Mouse (Mus musculus): ENCODE results near the gene Hivep3. TPM values are rescaled to one million over a fixed set of nuclear protein-coding genes. Genes with fewer than 3 reads are reported as not detected.

Gene Hivep3
- polyA plus RNA-seq, 1 experiment from 2014 or later: 5.7 TPM

DNA sequence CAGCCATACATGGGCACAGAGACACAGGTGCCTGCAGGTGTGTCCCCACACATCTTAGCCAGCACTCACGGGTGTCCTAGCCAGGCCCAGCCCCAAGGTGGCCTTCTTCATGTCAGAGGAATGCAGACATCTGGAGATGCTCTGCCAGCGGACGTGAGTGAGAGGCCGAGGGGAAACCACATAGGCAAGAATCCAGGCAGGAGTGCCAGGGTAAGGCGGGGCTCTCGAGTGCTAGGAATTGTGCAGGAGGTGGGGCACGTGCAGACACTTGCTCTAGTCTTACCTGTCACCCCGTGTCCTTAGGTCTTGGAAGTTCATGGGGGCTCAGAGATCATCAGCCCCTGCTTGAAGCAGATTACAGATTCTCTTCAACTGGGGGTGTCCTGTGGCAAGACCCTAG, 412.3 kb downstream of the Hivep3 start:
- no peaks in the 10 kb centered on the region for H3K27me3 ChIP-seq (ENCODE audit: control insufficient read depth, insufficient read depth, low read length)
- 71% methylated on average over 8 of the region's 8 CpGs for WGBS

DNA sequence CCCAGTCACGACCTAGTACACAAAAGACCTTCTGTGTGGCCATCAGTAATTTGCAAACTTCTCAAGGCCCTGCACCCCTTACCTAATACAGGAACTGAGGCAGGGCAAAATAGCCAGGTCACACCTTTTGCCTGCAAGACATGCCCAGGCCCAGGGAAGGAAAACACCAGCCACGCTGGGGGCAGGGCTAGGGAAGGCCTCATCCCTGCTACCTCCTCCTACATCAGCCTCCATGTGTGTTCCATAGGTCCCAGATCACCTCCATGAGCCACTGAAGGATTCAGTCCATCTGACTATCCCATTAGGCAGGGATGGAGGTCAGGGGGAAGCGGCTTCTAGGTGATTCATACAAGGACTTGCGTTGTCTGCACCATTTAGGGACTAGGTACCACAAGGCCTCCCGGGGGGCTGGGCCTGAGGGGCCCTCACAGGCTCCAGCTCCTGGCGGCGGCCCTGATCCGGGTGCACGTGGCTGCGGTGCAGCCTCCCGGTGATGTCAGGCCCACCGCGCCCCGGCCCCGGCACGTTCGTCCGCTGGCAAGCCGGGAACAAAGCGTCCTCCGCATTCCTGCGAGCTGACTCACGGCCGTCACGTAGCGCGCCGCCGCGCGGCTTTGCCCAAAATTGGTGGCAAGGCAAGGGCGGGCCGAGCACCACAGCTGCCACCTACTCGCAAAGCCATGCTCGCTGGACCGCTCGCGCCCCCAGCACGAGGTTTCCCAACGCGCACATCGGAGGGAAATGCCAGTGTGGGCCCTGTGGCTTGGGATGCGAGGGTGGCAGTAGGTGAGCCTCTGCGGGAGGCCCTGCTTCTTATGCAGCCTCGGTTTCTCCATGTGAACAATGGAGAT, 414.9 kb downstream of the Hivep3 start:
- H3K27ac ChIP-seq (ENCODE audit: low read depth, low read length): no peak overlapping the region
- H3K4me1 ChIP-seq (ENCODE audit: control insufficient read depth, insufficient read depth, low read length): no peaks in the 10 kb centered on the region
- no peaks in the 10 kb centered on the region for H3K27me3 ChIP-seq (ENCODE audit: control insufficient read depth, insufficient read depth, low read length)
- 7% methylated on average over 45 of the region's 45 CpGs for WGBS
- no peaks in the 10 kb centered on the region for H3K9me3 ChIP-seq (ENCODE audit: control insufficient read depth, low read length)
- H3K9ac ChIP-seq (ENCODE audit: low read length): peak overlapping the region; percentile 55
- H3K4me3 ChIP-seq (ENCODE audit: low read depth, low read length): peak overlapping the region; percentile 20
- peak; percentile 84 for DNase-seq (ENCODE audit: low spot score)
- peak; percentile 76 for ATAC-seq (ENCODE audit: insufficient read depth, low FRiP score, low TSS enrichment)
- peak overlapping the region; percentile 48 for H3K4me2 ChIP-seq (ENCODE audit: low read depth)
- H3K36me3 ChIP-seq (ENCODE audit: control insufficient read depth, insufficient read depth, low read length): no peaks in the 10 kb centered on the region

More for the DNA sequence above, 412.3 kb downstream of the Hivep3 start:
- Histone ChIP-seq H3K36me3 (ENCODE audit: control insufficient read depth, insufficient read depth, low read length) (no peaks in the 10 kb centered on the region), H3K27ac (ENCODE audit: low read depth, low read length) (no peak overlapping the region), H3K9ac (ENCODE audit: low read length) (no peak overlapping the region), H3K4me3 (ENCODE audit: low read depth, low read length) (no peak overlapping the region), H3K9me3 (ENCODE audit: control insufficient read depth, low read length) (no peaks in the 10 kb centered on the region), H3K4me1 (ENCODE audit: control insufficient read depth, insufficient read depth, low read length) (no peaks in the 10 kb centered on the region), H3K4me2 (ENCODE audit: low read depth) (no peak overlapping the region)
- ATAC-seq (ENCODE audit: insufficient read depth, low FRiP score, low TSS enrichment) (no peak), DNase-seq (ENCODE audit: low spot score) (no peak)

GRCm38 (mm10) chr4:120149142-120149524, 415.5 kb downstream of the Hivep3 start:
- H3K27ac ChIP-seq (ENCODE audit: low read depth, low read length): no peak overlapping the region
- H3K4me3 ChIP-seq (ENCODE audit: low read depth, low read length): peak overlapping the region; percentile 20
- no peaks in the 10 kb centered on the region for H3K27me3 ChIP-seq (ENCODE audit: control insufficient read depth, insufficient read depth, low read length)
- DNase-seq (ENCODE audit: low spot score) (peak; percentile 54), ATAC-seq (ENCODE audit: insufficient read depth, low FRiP score, low TSS enrichment) (peak; percentile 32; the same call in 1 of the 2 replicates)
- WGBS: 28% methylated on average over 3 of the region's 3 CpGs
- H3K9me3 ChIP-seq (ENCODE audit: control insufficient read depth, low read length): no peaks in the 10 kb centered on the region
- peak overlapping the region; percentile 48 for H3K4me2 ChIP-seq (ENCODE audit: low read depth)
- H3K4me1 ChIP-seq (ENCODE audit: control insufficient read depth, insufficient read depth, low read length): no peaks in the 10 kb centered on the region
- peak overlapping the region; percentile 55 for H3K9ac ChIP-seq (ENCODE audit: low read length)
- no peaks in the 10 kb centered on the region for H3K36me3 ChIP-seq (ENCODE audit: control insufficient read depth, insufficient read depth, low read length)

DNA sequence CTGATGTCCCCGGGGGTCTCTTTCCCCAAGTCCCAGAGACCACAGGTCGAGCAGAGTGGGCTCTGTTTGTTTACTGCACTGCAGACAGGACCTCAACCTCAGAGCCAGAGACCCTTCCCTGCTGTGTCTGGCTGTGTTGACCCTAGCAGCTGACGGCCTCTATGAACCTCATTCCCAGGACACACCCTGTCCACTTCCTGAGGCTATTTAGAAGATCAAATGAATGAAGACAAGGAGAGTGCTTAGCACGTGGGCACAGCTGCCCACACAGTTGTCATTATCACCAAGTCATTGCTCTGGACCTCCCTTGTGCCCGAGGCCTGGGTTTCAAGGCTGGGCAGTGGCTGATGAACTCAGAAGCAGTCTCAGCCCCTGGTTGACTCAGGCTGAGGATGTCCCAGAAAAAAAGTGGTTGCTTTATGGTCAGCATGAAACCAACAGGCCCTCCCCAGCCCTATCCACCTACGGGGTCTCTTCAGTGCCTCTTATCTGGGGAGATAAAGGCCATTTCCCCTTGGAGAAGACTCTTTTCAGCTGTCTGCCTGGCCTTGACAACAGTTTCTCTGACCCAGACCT, 416.8 kb downstream of the Hivep3 start:
- no peaks in the 10 kb centered on the region for H3K4me1 ChIP-seq (ENCODE audit: control insufficient read depth, insufficient read depth, low read length)
- WGBS: 55% methylated on average over 6 of the region's 6 CpGs
- H3K36me3 ChIP-seq (ENCODE audit: control insufficient read depth, insufficient read depth, low read length): no peaks in the 10 kb centered on the region
- no peak overlapping the region for H3K4me3 ChIP-seq (ENCODE audit: low read depth, low read length)
- ATAC-seq (ENCODE audit: insufficient read depth, low FRiP score, low TSS enrichment) (no peak), DNase-seq (ENCODE audit: low spot score) (no peak)
- H3K9me3 ChIP-seq (ENCODE audit: control insufficient read depth, low read length): no peaks in the 10 kb centered on the region
- no peak overlapping the region for H3K4me2 ChIP-seq (ENCODE audit: low read depth)
- H3K27ac ChIP-seq (ENCODE audit: low read depth, low read length): no peak overlapping the region
- H3K9ac ChIP-seq (ENCODE audit: low read length): no peak overlapping the region
- H3K27me3 ChIP-seq (ENCODE audit: control insufficient read depth, insufficient read depth, low read length): no peaks in the 10 kb centered on the region

DNA sequence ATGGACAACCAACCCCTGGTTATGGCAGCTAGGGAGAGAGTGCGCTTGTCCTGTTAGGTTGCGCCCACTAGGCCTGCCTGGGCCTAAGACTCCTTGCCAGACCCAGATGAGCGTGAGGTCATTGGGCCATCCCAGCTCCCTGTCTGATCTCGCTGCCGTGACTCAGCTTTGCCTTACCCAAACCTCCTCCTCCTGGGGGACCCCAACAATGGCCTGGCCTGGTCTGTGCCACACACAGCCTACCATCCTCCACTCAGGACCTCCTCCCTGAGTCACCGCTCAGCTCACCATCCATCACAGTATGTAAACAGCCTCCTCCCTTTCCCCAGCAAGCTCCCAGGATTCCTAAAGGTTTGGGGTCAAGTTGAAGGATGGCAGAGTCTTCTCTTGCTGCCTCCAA, 418.3 kb downstream of the Hivep3 start:
- no peaks in the 10 kb centered on the region for H3K27me3 ChIP-seq (ENCODE audit: control insufficient read depth, insufficient read depth, low read length)
- no peaks in the 10 kb centered on the region for H3K4me1 ChIP-seq (ENCODE audit: control insufficient read depth, insufficient read depth, low read length)
- H3K36me3 ChIP-seq (ENCODE audit: control insufficient read depth, insufficient read depth, low read length): no peaks in the 10 kb centered on the region
- DNase-seq (ENCODE audit: low spot score) (no peak), ATAC-seq (ENCODE audit: insufficient read depth, low FRiP score, low TSS enrichment) (no peak)
- H3K27ac ChIP-seq (ENCODE audit: low read depth, low read length): no peak overlapping the region
- no peak overlapping the region for H3K9ac ChIP-seq (ENCODE audit: low read length)
- no peak overlapping the region for H3K4me3 ChIP-seq (ENCODE audit: low read depth, low read length)
- no peak overlapping the region for H3K4me2 ChIP-seq (ENCODE audit: low read depth)
- no peaks in the 10 kb centered on the region for H3K9me3 ChIP-seq (ENCODE audit: control insufficient read depth, low read length)
- WGBS: 79% methylated on average over 6 of the region's 6 CpGs

DNA sequence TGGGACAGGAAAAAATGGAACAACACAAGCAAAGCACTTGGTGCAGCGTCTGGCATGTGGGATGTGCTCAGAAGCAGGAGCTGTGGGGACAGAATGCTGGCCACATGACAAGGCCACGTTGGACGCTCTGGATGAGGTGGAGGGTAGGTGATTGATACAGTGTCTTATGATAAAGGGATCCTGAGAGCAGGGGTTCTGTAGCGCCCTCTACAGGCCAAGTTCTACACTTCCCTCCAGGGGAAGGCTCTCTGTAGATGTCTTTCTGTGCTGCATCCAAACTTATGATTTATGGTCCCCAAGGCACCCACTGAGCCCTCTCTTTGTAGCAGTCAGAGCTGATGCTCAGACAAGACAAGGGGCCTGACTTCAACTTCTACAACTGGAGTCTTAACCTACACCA, 419.1 kb downstream of the Hivep3 start:
- Histone ChIP-seq H3K4me3 (ENCODE audit: low read depth, low read length) (no peak overlapping the region), H3K27ac (ENCODE audit: low read depth, low read length) (no peak overlapping the region), H3K36me3 (ENCODE audit: control insufficient read depth, insufficient read depth, low read length) (no peaks in the 10 kb centered on the region), H3K27me3 (ENCODE audit: control insufficient read depth, insufficient read depth, low read length) (no peaks in the 10 kb centered on the region), H3K9me3 (ENCODE audit: control insufficient read depth, low read length) (no peaks in the 10 kb centered on the region), H3K9ac (ENCODE audit: low read length) (no peak overlapping the region), H3K4me1 (ENCODE audit: control insufficient read depth, insufficient read depth, low read length) (no peaks in the 10 kb centered on the region), H3K4me2 (ENCODE audit: low read depth) (no peak overlapping the region)
- WGBS: 61% methylated on average over 4 of the region's 4 CpGs
- no peak for ATAC-seq (ENCODE audit: insufficient read depth, low FRiP score, low TSS enrichment)
- no peak for DNase-seq (ENCODE audit: low spot score)

- Histone ChIP-seq H3K27me3 (ENCODE audit: control insufficient read depth, insufficient read depth, low read length) (no peaks in the 10 kb centered on the region), H3K9ac (ENCODE audit: low read length) (no peak overlapping the region), H3K27ac (ENCODE audit: low read depth, low read length) (no peak overlapping the region), H3K36me3 (ENCODE audit: control insufficient read depth, insufficient read depth, low read length) (no peaks in the 10 kb centered on the region), H3K4me3 (ENCODE audit: low read depth, low read length) (no peak overlapping the region), H3K9me3 (ENCODE audit: control insufficient read depth, low read length) (no peaks in the 10 kb centered on the region), H3K4me2 (ENCODE audit: low read depth) (no peak overlapping the region), H3K4me1 (ENCODE audit: control insufficient read depth, insufficient read depth, low read length) (no peaks in the 10 kb centered on the region)
- ATAC-seq (ENCODE audit: insufficient read depth, low FRiP score, low TSS enrichment) (no peak), DNase-seq (ENCODE audit: low spot score) (no peak)
- 90% methylated on average over 3 of the region's 3 CpGs for WGBS
These were observed 420.2 kb downstream of the Hivep3 start for GRCm38 (mm10) chr4:120153736-120154135.

DNA sequence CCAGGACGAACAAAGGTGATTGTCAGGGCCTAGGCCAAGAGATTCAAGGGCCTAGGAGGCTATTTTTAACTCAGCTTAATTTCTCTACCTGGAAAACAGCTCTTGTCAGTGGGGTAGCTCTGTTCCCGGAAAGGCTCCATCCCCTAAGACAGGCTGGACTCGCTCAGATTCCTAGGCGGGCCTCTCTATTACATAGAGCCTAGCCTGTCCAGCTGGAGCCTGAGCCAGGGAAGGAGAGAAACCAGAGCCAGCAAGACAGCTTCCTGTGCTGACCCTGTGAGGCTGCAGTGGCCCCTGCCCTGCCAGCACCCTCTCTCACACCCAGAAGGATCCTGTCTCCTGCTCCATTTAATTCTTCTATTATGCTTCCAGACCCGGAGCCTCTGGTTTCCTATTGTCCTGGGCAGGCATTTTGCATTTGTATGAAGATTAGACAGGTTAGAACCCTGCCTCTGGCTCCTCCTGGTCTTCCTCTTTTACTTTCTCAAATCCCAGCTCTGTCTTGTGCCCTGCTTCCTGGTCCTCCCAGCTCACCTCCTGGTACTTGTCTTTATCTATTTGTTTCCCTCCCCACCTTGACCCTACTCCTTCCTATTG, 425.2 kb downstream of the Hivep3 start:
- no peak overlapping the region for H3K4me2 ChIP-seq (ENCODE audit: low read depth)
- ATAC-seq (ENCODE audit: insufficient read depth, low FRiP score, low TSS enrichment) (no peak), DNase-seq (ENCODE audit: low spot score) (no peak)
- no peaks in the 10 kb centered on the region for H3K9me3 ChIP-seq (ENCODE audit: control insufficient read depth, low read length)
- H3K36me3 ChIP-seq (ENCODE audit: control insufficient read depth, insufficient read depth, low read length): no peaks in the 10 kb centered on the region
- no peak overlapping the region for H3K27ac ChIP-seq (ENCODE audit: low read depth, low read length)
- H3K4me1 ChIP-seq (ENCODE audit: control insufficient read depth, insufficient read depth, low read length): no peaks in the 10 kb centered on the region
- 55% methylated on average over 5 of the region's 5 CpGs for WGBS
- H3K27me3 ChIP-seq (ENCODE audit: control insufficient read depth, insufficient read depth, low read length): no peaks in the 10 kb centered on the region
- H3K4me3 ChIP-seq (ENCODE audit: low read depth, low read length): no peak overlapping the region
- H3K9ac ChIP-seq (ENCODE audit: low read length): no peak overlapping the region
